Mouse (Mus musculus) lung, adult 2 months (tissue): ENCODE data around the gene Cse1l.

ENCODE experiments used
- CTCF ChIP-seq: fragments of 200-500 bp; IDR thresholded peaks from 2 replicates; pipeline ENCODE4 v1.5.1; 2011; ENCODE audit warnings: mild to moderate bottlenecking, low read length, control low read depth; ENCODE audit not compliant: insufficient read depth
- POLR2A ChIP-seq: fragments of 200-500 bp; IDR thresholded peaks from 2 replicates; pipeline ENCODE4 v1.6.1; 2011; ENCODE audit warnings: low read depth, mild to moderate bottlenecking, control low read depth, low read length, borderline replicate concordance; ENCODE audit errors: extremely low read depth

- TF ChIP-seq CTCF (no peak), POLR2A (no peak)
Observed at GRCm38 (mm10) chr2:166874675-166875280, 31.1 kb upstream of the Cse1l start.
